Mouse (Mus musculus) intestine, embryonic 15.5 days (tissue): Measurements from ENCODE around the gene Ssbp3. TPM values are rescaled to one million over a fixed set of nuclear protein-coding genes. Genes with fewer than 3 reads are reported as not detected.

Experiments
- ATAC-seq: fragments of 200-750 bp; cut with Nextera tagmentation; 2 replicates; pipeline ENCODE4 v1.8.0; 2017; ENCODE audit warnings: moderate TSS enrichment, moderate library complexity
- H3K27ac ChIP-seq: fragments of 300-500 bp; sonication (generic); 2 replicates; pipeline ENCODE4 v1.5.1; 2015; ENCODE audit warnings: mild to moderate bottlenecking, inconsistent platforms
- H3K27me3 ChIP-seq: fragments of 300-500 bp; sonication (generic); replicated peaks from 2 replicates; pipeline ENCODE4 v1.6.1; 2015; ENCODE audit warnings: inconsistent platforms
- H3K36me3 ChIP-seq: fragments of 300-500 bp; sonication (generic); 2 replicates; pipeline ENCODE4 v1.6.1; 2015; ENCODE audit warnings: inconsistent platforms
- H3K4me1 ChIP-seq: fragments of 300-500 bp; sonication (generic); replicated peaks from 2 replicates; pipeline ENCODE4 v1.6.1; 2015; ENCODE audit warnings: inconsistent platforms
- H3K4me2 ChIP-seq: fragments of 300-500 bp; sonication (generic); replicated peaks from 2 replicates; pipeline ENCODE4 v1.6.1; 2015; ENCODE audit warnings: mild to moderate bottlenecking, inconsistent platforms
- H3K4me3 ChIP-seq: fragments of 300-500 bp; sonication (generic); replicated peaks from 2 replicates; pipeline ENCODE4 v1.5.1; 2015; ENCODE audit warnings: inconsistent platforms
- H3K9ac ChIP-seq: fragments of 300-500 bp; sonication (generic); 2 replicates; pipeline ENCODE4 v1.6.1; 2015; ENCODE audit warnings: inconsistent platforms
- H3K9me3 ChIP-seq: fragments of 300-500 bp; sonication (generic); 2 replicates; pipeline ENCODE4 v1.6.1; 2016; ENCODE audit warnings: inconsistent platforms
- WGBS: fragments of 180-500 bp; shearing (Covaris S2); methylation state at CpG from one replicate; pipeline ENCODE4 v1.1.7; 2015; 5-methylcytosine and 5-hydroxymethylcytosine counted together
- polyA plus RNA-seq: library from polyadenylated mRNA; unstranded; fragments of >200 nt; fragmentation: Nextera tagmentation; extraction: Ambion mirVana; gene quantifications from 2 replicates; pipeline ENCODE4 v1.2.1, GENCODE M21; 2015

Ssbp3 gene
- polyA plus RNA-seq, 1 experiment from 2014 or later: 86.0 TPM

DNA sequence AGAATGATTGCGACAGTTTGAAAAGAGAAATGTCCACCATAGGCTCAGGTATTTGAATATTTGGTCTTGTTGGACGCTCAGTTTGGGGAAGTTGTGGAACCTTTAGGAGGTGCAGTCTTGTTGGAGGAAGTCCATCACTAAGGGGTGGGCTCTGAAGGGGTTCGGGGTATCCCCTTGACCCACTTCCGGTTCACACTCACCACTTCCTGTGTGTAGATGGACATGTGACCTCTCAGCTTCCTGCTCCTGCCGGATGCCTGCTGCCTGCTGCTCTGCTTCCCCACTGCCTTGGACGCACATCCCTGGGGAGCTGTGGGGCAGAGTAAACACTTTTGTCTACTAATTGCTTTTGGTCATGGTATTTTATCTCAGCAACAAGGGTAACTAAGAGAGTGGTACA, 29.4 kb upstream of the Ssbp3 start:
- no peak for ATAC-seq
- Histone ChIP-seq H3K9ac (no peak overlapping the region), H3K4me3 (no peak overlapping the region), H3K4me2 (no peak overlapping the region), H3K9me3 (no peaks in the 10 kb centered on the region), H3K27ac (no peak overlapping the region), H3K27me3 (no peaks in the 10 kb centered on the region), H3K4me1 (no peaks in the 10 kb centered on the region), H3K36me3 (no peaks in the 10 kb centered on the region)
- WGBS: 67% methylated on average over 6 of the region's 6 CpGs

DNA sequence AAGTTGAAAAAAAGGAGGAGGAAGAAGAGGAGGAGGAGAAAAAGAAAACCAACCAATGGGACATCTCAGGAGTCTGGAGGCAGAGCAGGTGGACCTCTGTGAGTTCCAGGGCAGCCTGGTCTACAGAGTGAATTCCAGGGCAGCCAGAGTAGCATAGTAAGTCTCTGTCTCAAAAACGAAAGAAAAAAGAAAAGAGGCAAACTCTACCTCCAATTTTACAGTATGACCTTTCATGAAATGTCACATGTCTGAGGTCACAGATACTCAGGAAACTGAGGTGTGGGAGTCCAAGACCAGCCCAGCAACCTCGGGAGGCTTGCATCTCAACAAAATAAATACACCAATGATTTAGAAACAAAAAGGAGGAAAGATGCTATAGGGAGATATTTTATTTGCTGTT, 27.4 kb upstream of the Ssbp3 start:
- ATAC-seq: no peak
- Histone ChIP-seq H3K4me3 (no peak overlapping the region), H3K4me1 (no peaks in the 10 kb centered on the region), H3K9me3 (no peaks in the 10 kb centered on the region), H3K36me3 (no peaks in the 10 kb centered on the region), H3K27ac (no peak overlapping the region), H3K4me2 (no peak overlapping the region), H3K27me3 (no peaks in the 10 kb centered on the region), H3K9ac (no peak overlapping the region)
- 55% methylated on average over 2 of the region's 2 CpGs for WGBS

DNA sequence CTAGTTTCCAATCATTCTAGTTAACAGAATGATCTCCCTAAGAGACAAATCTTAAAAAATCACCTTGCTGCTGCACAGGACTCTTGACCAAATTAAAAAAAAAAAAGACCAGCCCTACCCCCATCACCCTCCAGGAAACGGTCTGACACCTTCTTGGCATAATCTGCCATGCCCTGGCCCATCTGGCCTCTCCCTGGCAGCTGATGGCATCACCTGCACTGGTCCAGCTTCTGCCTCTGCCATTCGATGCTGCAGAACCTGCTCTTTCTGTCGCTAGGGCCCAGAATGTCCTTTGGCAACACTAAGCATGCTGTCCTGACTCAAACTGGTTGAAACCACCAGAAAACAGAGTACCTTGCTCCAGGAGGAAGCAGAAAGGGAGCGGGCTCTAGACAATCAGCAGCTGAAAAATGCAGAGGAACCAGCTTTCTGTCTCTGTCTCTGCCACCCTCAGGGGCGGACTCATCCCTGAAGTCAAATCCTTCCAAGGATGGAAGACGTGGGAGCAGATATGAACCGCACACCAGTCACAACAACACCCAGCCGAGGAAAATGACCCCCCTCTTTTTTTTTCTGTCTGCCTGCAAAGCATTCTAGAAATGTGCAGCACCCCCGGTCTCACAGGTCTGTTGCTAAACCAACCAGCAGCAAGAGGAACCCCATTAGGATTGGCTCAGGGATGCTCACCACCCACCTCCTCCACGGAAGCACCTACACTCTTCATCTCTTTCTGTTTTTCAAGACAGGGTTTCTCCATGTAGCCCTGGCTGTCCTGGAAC, 24.0 kb upstream of the Ssbp3 start:
- 71% methylated on average over 10 of the region's 10 CpGs for WGBS

DNA sequence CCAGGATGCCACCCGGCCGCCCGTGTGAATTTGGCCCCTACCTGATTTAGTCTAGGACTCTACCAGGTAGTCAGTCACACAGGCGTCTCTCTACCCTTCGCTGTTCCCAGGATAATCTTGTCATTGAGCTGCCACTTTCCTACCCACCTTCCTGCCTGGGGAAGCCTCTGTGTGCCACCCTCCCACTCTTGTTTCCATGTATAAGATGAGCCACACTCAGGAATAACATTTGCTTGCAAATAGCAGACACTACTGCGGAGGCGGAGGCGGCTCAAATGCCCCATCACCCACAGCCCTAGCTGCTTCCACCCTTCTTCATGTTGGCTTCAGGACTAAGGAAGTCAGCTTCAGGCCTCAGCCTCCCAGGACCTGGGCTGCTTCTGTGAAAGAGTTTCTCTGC, 14.4 kb upstream of the Ssbp3 start:
- Histone ChIP-seq H3K4me2 (no peak overlapping the region), H3K36me3 (no peaks in the 10 kb centered on the region), H3K27me3 (no peaks in the 10 kb centered on the region), H3K4me3 (no peak overlapping the region), H3K9me3 (no peaks in the 10 kb centered on the region), H3K9ac (no peak overlapping the region), H3K4me1 (no peaks in the 10 kb centered on the region), H3K27ac (no peak overlapping the region)
- ATAC-seq: no peak
- whole genome bisulfite sequencing: 79% methylated on average over 8 of the region's 8 CpGs

More for the DNA sequence above, 24.0 kb upstream of the Ssbp3 start:
- H3K4me1 ChIP-seq: no peaks in the 10 kb centered on the region
- ATAC-seq: no peak
- H3K4me3 ChIP-seq: no peak overlapping the region
- no peaks in the 10 kb centered on the region for H3K36me3 ChIP-seq
- H3K4me2 ChIP-seq: no peak overlapping the region
- no peak overlapping the region for H3K9ac ChIP-seq
- H3K27ac ChIP-seq: no peak overlapping the region
- no peaks in the 10 kb centered on the region for H3K9me3 ChIP-seq
- H3K27me3 ChIP-seq: no peaks in the 10 kb centered on the region

DNA sequence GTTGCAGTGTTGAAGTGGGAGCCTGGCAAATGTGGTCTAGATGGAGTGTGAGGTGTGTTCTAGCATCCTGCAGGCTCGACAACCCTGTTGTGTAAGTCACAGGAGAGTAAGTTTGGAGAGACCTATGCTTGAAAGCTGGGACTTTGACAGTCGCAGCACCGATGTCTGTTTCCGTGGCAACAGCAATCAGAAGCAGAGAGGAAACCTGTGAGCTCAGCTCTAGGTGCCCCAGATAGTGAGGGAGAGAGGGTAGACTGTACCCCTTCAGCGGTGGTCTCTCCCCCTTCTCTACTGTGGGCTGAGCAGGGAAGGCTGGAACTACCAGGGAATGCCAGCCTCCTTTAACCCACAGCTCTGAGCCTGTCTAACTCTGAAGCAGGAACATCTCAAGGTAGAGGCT, 11.6 kb upstream of the Ssbp3 start:
- no peak overlapping the region for H3K4me2 ChIP-seq
- no peak overlapping the region for H3K27ac ChIP-seq
- no peaks in the 10 kb centered on the region for H3K36me3 ChIP-seq
- ATAC-seq: no peak
- no peak overlapping the region for H3K4me3 ChIP-seq
- WGBS: 61% methylated on average over 5 of the region's 5 CpGs
- H3K9me3 ChIP-seq: no peaks in the 10 kb centered on the region
- H3K4me1 ChIP-seq: no peaks in the 10 kb centered on the region
- H3K9ac ChIP-seq: no peak overlapping the region
- H3K27me3 ChIP-seq: no peaks in the 10 kb centered on the region

DNA sequence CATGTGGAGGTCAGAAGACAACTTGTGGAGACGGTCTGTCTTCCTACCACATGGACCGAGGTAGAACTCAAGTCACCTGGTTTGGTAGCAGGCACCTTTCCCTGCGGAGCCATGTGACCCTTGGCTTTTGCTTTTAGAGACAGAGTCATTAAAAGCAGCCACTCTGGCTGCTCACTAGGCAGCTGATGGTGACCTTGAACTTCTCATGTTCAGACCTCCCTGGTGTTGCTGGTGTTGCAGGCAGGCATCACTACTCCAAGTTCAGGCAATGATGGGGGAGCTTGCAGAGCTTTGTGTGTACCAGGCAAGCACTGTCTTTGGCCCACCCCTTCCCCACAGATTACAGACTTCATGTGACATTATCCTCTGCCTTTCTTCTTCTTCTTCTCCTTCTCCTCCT, 11.0 kb upstream of the Ssbp3 start:
- Histone ChIP-seq H3K9me3 (no peaks in the 10 kb centered on the region), H3K4me1 (no peaks in the 10 kb centered on the region), H3K36me3 (no peaks in the 10 kb centered on the region), H3K4me3 (no peak overlapping the region), H3K27ac (no peak overlapping the region), H3K4me2 (no peak overlapping the region), H3K27me3 (no peaks in the 10 kb centered on the region), H3K9ac (no peak overlapping the region)
- 68% methylated on average over 3 of the region's 3 CpGs for WGBS
- no peak for ATAC-seq

DNA sequence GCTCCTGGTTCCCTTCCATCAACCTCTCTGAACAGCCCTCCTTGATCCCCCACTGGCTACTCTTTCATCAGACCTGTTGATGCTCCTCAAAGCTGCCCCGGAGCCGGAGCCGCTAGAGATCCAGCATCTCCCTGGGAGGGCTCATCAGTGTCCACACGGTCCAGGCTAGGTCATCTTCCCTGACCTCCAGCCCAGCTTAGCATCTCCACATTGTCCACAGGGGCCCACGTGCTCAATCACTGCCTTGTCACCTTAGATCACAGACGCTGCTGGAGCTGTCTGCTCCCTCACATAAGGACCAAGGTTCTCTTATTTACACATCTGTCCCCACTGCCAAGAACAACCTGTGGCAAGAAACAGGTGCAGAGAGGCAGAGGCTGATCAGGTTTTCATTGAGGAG, 9.8 kb upstream of the Ssbp3 start:
- H3K4me3 ChIP-seq: no peak overlapping the region
- H3K9me3 ChIP-seq: no peaks in the 10 kb centered on the region
- WGBS: 48% methylated on average over 6 of the region's 6 CpGs
- no peak overlapping the region for H3K27ac ChIP-seq
- no peak for ATAC-seq
- H3K4me1 ChIP-seq: no peaks in the 10 kb centered on the region
- H3K4me2 ChIP-seq: no peak overlapping the region
- no peak overlapping the region for H3K9ac ChIP-seq
- H3K36me3 ChIP-seq: no peaks in the 10 kb centered on the region
- no peaks in the 10 kb centered on the region for H3K27me3 ChIP-seq

DNA sequence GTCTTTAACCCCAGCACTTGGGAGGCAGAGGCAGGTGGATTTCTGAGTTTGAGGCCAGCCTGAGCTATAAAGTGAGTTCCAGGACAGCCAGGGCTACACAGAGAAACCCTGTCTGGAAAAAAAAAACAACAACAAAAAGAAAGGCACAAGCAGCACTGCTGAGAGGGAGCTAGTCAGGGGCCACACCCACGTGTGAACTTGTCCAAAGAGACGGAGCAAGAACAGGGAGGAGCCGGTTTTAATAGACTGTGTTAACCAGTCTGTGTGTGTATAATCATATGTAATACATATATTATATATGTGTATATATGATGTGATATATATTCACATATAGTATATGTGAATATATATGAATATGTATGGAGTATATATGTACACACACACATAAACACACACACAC, 8.9 kb upstream of the Ssbp3 start:
- H3K9ac ChIP-seq: no peak overlapping the region
- no peak overlapping the region for H3K4me3 ChIP-seq
- H3K27me3 ChIP-seq: no peaks in the 10 kb centered on the region
- no peaks in the 10 kb centered on the region for H3K9me3 ChIP-seq
- WGBS: 69% methylated on average over 3 of the region's 3 CpGs
- no peaks in the 10 kb centered on the region for H3K36me3 ChIP-seq
- H3K4me1 ChIP-seq: no peaks in the 10 kb centered on the region
- no peak overlapping the region for H3K27ac ChIP-seq
- no peak for ATAC-seq
- no peak overlapping the region for H3K4me2 ChIP-seq

DNA sequence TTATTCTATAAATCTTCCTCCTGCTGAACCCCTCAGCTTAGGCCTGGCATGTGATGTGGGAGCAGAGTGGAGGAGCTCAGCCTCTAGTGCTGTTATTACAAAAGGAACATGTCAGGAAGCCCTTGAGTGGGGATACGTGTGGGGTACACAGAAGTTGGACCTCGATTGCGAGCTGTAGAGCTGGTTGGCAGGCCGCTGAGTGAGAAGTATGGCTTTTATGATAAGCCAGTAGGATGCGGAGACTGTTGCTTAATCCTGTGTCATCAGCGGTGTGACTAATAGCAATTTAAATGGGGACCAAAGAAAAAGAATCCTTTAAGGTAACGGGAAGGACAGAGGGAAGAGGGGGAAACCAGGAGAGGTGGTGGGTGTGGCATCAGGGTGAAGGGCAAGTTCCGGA, 8.3 kb upstream of the Ssbp3 start:
- no peak overlapping the region for H3K4me3 ChIP-seq
- H3K27ac ChIP-seq: no peak overlapping the region
- H3K9ac ChIP-seq: no peak overlapping the region
- no peak for ATAC-seq
- H3K36me3 ChIP-seq: no peaks in the 10 kb centered on the region
- H3K4me2 ChIP-seq: no peak overlapping the region
- H3K9me3 ChIP-seq: no peaks in the 10 kb centered on the region
- H3K27me3 ChIP-seq: no peaks in the 10 kb centered on the region
- no peaks in the 10 kb centered on the region; the same call in 1 of the 2 replicates for H3K4me1 ChIP-seq
- 68% methylated on average over 8 of the region's 8 CpGs for WGBS

DNA sequence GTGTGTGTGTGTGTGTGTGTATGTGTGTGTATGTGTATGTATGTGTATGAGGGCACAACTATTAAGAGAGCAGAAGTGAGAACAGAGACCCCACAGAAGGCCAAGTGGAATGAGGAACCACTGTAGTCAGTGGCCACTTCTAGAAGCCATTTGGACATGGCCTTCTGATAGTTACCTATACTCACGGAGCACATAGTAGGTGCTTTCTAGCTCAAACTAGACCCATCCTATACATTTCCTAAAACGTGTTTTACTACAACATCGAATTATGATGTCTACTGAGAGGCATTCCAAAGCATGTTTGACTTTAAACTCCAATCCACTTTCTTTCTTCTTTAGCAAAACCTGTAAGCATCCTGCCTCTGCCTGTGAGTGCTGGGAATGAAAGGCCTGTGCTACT, 4.6 kb upstream of the Ssbp3 start:
- Histone ChIP-seq H3K9ac (no peak overlapping the region), H3K4me2 (no peak overlapping the region), H3K4me3 (no peak overlapping the region), H3K4me1 (peaks cover 27% of the 10 kb centered on the region), H3K27me3 (no peaks in the 10 kb centered on the region), H3K36me3 (no peaks in the 10 kb centered on the region), H3K9me3 (no peaks in the 10 kb centered on the region), H3K27ac (no peak overlapping the region)
- 93% methylated on average over 3 of the region's 3 CpGs for WGBS
- no peak for ATAC-seq

DNA sequence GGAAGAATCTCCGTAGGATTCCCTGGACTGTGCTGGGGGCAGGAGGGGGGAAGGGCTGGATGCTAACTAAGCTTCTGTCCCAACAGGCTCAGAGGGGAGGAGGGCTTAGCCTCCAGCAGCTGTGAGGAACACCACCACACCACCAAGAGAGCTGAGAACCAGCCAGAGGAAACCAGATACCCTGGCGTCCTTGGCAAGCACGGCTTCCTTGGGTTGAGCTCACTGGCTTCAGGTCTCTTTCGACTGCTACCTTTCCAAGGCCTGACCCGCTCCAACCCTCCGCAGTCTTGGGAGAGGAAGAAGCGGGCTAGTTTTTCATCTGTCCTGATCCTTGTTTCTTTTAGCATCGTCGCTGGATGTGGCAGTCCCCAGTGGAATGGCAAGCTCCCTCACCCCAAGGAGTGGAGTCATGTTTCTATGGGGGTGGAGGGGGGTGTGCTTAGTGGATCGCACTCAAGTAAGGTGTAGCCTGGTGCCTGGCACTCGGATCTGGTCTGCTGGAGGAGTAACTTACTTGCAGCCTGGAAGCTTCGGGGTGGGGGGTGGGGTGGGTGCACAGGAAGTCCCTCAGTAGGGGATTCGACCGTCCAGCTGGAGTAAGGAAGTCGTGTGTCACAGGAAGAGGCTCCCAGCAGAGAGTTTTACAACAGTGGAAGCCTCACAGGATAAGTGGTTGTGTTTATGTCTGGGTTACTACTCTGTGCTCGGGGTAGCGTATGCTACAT, 2.6 kb upstream of the Ssbp3 start:
- Histone ChIP-seq H3K9ac (peak overlapping the region; percentile 17), H3K36me3 (no peaks in the 10 kb centered on the region), H3K27me3 (no peaks in the 10 kb centered on the region), H3K4me2 (peak overlapping the region; percentile 87), H3K27ac (peak overlapping the region; percentile 97), H3K4me1 (peaks cover 27% of the 10 kb centered on the region), H3K9me3 (no peaks in the 10 kb centered on the region), H3K4me3 (0 out of 2 replicates have a peak overlapping the region, but pooled peaks have one; percentile 3)
- WGBS: 17% methylated on average over 17 of the region's 17 CpGs
- ATAC-seq: no peak

DNA sequence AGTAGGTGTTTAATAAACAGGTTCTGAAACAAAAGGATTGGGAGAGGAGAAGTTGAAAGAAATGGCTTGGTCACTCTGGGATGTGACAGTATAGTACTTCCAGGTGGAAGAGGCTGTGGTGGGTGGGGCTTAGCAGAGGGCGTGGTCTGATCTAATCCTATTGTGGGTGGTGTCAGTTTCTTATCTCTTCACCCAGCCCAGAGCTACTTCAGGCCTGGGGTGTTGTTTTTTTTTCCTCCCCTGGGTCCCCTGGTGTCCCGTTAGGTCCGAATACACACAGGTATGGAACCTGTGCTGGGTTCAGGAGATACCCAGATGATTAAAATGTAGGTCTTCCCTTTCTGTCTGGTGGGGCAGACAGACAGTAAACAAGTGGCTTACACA, 2.1 kb upstream of the Ssbp3 start:
- Histone ChIP-seq H3K4me3 (no peak overlapping the region), H3K4me1 (peaks cover 33% of the 10 kb centered on the region), H3K36me3 (no peaks in the 10 kb centered on the region), H3K4me2 (peak overlapping the region; percentile 87), H3K27me3 (no peaks in the 10 kb centered on the region), H3K9ac (no peak overlapping the region), H3K9me3 (no peaks in the 10 kb centered on the region), H3K27ac (peak overlapping the region; percentile 97)
- WGBS: 15% methylated on average over 3 of the region's 3 CpGs
- ATAC-seq: peak; percentile 40
